Mouse (Mus musculus) forelimb bud, embryonic 11.5 days (tissue): Measurements from ENCODE around the gene Rabac1.
A peak's percentile ranks its signal among the peaks of the same experiment; 100 is the strongest.

Experiments
- DNase-seq: peaks from one replicate; pipeline ENCODE4 v3.0.0-alpha.2; 2012; ENCODE audit warnings: low read depth, low spot score

Rabac1 gene

DNA sequence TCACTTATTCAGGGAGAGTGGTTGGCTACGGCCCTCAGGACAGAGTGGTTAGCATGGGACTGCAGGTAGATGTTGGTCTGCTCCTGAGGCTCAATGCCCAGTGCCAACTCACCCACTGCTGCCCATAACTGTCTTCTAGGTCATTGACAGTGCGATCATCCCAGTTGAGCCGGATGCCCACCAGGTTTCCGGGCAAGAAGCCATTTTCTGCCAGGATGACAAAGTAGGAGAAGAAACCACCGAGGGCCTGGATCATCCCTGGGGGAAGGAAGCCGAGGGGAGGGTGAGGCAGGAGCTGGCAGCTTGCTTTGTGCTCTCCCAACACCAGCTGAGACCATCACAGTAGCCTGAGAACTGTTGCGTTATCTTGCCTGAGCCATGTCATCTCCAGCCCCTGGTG lies 7.9 kb upstream of the Rabac1 start:
- no peak for DNase-seq

DNA sequence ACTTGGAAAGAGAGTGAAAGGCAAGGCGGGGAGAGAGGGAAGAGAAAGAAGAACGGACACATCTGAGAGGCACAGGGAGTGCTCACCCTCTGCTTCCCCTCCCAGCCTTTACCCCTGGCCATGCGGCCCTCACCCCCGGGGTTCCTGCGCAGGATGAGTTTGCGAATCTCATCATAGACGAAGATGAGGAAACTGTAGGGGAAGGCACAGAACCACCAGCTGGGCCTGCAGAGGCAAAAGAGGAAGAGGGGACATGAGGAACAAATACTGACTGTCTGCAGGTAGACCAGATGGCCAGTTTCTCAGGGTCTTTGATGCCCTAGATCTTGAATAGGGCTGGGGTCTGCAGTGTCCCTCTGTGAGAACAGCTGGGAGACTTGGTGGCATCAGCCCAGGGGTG lies 6.2 kb upstream of the Rabac1 start:
- DNase-seq: no peak

GRCm38 (mm10) chr7:24974893-24975595 lies 2.5 kb upstream of the Rabac1 start:
- peak; percentile 62 for DNase-seq

- no peak for DNase-seq
These were observed 1.3 kb upstream of the Rabac1 start for GRCm38 (mm10) chr7:24973902-24974301.

DNA sequence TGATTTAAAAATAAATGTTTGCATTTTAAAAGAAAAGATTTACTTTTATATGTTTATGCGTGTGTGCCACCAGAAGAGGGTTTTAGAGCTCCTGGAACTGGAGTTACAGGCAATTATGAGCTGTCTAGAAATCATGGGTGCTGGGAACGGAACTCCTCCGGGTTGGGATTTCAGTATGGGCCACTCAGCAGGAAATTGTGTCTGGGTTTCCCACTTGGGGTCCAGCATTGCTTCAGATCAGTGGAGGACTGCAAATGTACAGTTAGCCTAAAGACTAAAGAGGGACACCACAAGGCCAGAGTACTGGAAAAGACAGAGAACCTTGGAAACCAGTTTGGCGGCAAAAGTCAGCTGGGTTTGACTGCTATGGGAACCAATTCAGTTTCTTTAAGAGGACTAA lies 654 bp upstream of the Rabac1 start:
- no peak for DNase-seq

DNA sequence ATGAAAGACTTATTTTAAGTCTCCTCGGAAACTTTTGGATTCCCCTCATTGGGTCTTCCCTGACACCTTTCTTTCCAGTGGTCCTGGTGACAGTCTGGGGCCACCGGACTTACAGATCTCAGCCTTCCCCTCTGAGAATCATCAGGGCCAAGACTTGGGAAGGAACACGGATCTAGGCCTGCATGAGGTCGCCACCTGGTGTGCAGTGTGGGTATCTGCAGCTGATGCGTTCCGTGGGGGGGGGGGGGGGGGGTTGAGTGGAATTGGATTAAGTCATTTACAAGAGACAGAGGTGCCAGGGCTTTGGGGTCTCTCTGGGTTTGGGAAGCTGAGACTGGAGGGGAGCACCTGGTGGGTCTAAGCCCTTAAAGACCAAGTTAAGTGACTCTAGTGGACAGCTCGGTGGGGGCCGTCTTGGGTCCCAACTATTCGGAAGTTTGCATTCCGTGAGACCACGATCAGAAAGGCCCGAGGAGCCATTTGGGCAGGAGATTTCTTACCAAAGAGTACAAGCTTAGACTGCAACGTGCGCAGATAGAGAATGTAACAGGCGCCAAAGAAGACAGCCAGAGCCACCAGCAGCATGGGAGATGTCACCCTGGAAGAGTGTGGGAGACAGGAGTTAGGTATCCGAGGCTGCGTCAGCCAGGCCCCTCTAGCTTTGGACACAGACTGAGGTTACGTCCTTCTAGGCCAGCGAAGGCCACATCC lies 1.1 kb downstream of the Rabac1 start:
- peak; percentile 48 for DNase-seq

- no peak for DNase-seq
These were observed 2.2 kb downstream of the Rabac1 start for GRCm38 (mm10) chr7:24970341-24970740.

GRCm38 (mm10) chr7:24969805-24970204 lies 2.7 kb downstream of the Rabac1 start:
- DNase-seq: no peak

DNA sequence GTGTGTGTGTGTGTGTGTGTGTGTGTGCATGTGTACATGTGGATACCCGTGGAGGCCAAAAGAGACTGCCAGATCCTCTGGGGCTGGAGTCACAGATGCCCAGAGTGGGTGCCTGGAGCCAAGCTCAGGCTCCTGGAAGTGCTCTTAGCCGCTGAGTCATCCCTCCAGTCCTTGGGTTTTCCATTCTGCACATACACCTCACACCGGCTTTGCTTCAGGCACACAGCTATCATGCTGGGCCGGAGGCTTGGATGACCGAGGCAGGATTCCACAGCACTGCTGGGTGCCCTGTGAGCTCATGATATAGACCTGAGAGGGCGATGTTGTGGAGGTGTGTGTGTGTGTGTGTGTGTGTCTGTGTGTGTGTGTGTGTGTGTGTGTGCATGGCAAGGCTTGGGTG lies 4.1 kb downstream of the Rabac1 start:
- DNase-seq: no peak

DNA sequence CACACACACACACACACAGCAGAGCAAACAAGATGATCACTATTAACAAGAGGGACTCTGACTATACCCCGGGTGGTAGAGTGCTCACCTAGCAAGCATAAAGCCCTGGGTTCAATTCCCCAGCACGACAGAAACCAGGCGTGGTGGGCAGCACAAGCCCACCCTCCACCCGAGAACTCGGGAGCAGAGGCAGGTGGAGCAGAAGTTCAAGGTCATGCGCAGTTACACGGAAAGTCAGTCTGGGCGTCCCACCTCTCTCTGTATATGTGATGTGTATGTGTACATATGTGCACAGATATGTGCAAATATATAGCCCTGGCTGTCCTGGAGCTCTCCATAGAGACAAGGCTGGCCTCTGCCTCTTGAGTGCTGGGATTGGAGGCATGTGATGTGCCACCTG lies 4.6 kb downstream of the Rabac1 start:
- DNase-seq: no peak

- peak; percentile 83 for DNase-seq
These were observed 7.5 kb downstream of the Rabac1 start for GRCm38 (mm10) chr7:24964897-24965535.

- DNase-seq: no peak
These were observed 8.3 kb downstream of the Rabac1 start for GRCm38 (mm10) chr7:24964288-24964687.

DNA sequence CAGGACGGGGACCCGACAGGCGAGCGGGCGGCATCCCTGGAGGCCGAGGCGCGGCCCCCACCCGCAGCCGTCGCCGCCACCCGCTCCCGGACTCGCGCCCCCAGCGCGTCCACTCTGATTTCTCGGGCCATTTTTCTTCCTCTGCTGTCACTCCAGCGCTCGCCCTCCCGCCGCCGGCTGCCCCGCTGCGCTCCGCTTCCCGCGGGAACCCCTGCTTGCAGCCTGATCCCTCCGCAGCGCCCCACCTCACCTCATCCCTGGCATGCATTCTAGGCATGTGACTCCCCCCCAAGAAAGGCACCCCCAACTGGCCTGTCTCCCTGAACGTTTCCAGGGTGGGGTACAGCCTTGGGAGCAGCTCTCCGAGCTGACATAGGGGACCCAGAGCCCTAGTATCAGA lies 17.3 kb downstream of the Rabac1 start:
- DNase-seq: no peak

GRCm38 (mm10) chr7:24954450-24954849 lies 18.1 kb downstream of the Rabac1 start:
- no peak for DNase-seq

DNA sequence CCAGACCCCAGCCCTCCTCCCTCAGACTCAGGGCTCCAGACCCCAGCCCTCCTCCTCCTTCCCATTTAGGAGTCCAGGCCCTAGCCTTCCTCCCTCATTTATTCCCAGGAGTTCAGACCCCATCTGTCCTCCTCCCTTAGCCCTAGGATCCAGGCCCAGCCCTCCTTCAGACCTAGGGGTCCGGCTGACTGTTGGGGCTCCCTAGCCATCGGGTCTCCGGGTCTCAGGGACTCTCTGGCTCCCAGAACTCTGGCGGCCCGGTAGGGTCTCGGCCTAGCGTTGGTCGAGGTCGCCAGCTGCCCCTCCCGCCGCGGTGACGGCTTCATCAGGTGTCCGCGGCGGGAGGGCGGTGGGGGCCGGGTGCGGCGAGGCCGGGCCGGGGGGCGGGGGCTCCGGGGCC lies 18.6 kb downstream of the Rabac1 start:
- no peak for DNase-seq

DNA sequence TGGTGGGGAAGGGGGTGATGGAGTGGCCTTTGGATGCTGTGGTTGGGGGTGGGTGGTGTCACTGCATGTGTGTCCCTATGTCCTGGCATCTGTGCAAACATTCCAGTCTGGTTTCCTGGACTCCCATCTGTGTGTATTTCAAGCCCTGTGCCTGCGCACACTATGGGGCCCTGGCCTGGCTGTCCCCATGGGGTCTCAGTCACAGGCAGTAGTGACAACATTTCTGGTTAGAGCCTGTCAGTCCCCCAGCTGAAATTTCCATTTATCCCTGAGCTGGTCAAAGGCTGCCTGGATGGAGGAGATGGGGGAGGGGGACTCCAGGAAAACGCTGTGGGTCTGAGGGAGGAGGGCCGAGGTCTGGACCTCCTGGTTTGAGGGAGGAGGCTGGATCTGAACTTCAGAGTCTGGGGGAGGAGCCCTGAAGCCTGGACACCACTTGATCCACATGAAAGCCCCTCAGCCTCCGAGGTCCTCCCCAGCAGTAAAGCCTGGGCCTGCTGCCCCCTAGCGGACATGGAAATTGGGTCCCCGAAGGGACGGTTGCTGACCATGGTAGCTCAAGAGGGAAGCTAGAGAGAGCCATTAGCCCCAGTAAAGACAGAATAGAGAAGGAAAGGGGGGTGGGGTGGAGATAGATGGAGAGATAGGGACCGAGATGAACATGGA lies 22.5 kb downstream of the Rabac1 start:
- DNase-seq: peak; percentile 86

DNA sequence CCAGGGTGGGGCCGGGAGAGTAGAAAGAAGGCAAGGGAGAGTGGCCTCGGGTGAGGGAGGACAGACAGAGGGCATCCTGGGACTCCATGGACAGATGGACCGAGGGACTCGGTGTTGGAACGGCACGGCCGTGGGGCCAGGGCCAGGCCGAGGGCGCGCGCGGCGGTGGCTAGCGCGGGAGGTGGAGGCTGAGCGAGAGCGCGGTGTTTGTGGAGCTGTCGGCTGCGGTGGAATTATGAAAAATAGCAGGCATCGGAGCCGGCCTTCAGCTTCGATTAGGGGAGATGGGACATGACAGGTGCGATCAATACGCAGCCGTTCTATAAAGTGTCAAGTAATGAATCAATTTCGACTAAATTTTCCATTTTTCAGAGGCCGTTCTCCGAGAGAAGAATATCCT lies 23.8 kb downstream of the Rabac1 start:
- no peak for DNase-seq

DNA sequence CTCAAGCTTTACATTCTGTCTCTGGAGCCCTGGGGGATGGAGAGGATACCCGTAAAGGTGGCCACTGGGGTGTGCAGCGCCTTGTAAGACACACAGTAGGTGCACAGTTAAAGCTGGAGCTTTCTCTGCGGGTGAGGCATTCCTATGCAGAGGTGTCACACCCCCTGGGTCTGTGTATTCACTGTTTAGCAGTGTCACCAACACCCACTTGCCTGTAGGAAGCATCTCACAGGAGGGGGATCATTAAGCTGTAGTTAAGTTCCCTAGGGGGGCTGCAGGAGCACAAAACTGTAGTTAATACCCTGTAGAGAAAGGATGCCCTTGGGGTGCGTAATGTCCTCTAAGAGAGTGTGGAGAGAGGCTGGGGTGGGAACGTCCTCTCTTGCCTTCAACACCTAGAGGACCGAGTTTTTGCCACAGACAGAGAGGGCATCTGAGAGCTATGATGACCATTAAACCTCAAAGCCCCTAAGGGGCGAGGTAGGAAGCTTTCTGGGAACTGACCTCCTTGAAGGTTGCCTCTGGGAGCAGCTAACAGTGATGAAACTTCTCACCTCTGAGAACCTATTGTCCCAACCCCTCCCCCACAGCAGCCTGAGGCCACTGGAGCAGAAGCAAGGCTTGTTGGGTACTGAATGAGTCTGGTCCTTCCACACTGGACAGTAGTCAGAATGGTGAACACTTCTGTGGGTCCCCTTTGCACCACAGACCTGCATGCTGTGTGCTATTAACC lies 25.1 kb downstream of the Rabac1 start:
- no peak for DNase-seq

DNA sequence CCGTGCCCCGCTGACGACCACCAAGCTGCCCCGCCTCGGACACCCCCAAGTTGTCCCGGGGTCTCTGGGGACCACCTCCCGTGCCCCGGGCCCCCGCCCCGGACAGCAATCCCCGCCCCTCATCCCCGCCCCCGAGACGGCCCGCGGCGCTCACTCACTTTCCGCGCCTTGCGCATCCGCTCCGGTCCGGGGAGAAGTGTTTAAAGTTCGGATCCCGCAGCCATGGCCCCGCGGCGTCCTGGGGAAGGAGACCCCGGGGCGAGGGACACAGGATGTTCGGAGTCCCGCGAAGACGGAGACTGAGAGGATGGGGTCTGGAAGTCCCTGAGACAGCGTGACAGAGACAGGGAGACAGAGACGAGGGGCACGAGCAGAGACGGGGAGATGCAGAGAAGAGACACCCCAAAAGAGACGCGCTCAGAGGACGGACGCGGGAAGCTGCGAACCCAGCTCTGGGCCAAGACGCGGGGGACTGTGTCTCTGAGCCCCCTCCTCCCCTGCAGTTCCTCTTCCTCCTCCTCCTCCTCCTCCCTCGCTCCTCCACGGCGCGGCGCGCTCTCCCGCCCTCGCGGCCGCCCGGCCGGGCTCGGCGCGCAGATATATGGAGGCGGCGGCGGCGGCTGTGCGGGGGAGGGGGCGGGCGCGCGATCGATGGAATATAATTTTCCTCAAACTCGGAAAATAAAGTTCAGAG lies 28.1 kb downstream of the Rabac1 start, which contains the start of gene Gm4881:
Gene Gm4881 (minus strand): TSS at position 238 of the 694 bp plus-strand sequence.
- DNase-seq: no peak

- no peak for DNase-seq
These were observed 28.9 kb downstream of the Rabac1 start for GRCm38 (mm10) chr7:24943641-24944040.

DNA sequence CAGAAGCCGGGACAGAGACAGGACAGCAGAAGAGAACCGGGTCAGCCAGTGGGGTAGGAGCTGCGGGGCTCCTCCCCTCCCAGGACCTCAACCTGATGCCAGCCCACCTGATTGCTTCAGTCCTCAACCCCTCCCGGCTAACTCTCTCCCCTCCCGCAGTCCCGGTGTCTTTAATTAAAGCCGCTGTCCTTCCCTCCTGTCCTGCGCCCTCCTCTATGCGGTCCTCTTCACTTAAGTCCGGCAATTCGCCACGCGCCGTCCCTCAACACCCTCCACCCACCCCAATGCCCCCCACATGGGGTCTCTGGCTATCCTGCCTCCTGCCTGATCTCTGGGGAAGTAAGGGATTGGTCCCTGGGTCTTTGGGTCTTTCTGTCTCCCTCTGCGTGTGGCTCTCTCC lies 40.9 kb downstream of the Rabac1 start:
- DNase-seq: no peak
